Mouse (Mus musculus): ENCODE measurements around the gene Xylb. TPM values are rescaled to one million over a fixed set of nuclear protein-coding genes. Genes with fewer than 3 reads are reported as not detected.
A peak's percentile ranks its signal among the peaks of the same experiment; 100 is the strongest.

The Xylb gene
- total RNA-seq, 2 experiments from 2014 or later, result 1.1 TPM

- DNase-seq (ENCODE audit: low spot score in 2 of 2), result no peak
Measured at GRCm38 (mm10) chr9:119394808-119395207, 37.6 kb downstream of the Xylb start.

- no peak for DNase-seq (ENCODE audit: low spot score in 2 of 2)
Measured at GRCm38 (mm10) chr9:119401351-119401750, 44.2 kb downstream of the Xylb start.

- DNase-seq (ENCODE audit: low spot score in 2 of 2), result peak; percentile 90 to 92
Measured at GRCm38 (mm10) chr9:119401801-119402214, 44.6 kb downstream of the Xylb start, which contains the start of gene Acvr2b. Gene Acvr2b (plus strand): TSS chr9:119402118.

GRCm38 (mm10) chr9:119402253-119403235 is 45.4 kb downstream of the Xylb start:
- DNase-seq (ENCODE audit: low spot score in 2 of 2), result peak; percentile 55 to 58

GRCm38 (mm10) chr9:119403236-119403641 is 46.1 kb downstream of the Xylb start:
- peak; percentile 33 to 39 for DNase-seq (ENCODE audit: low spot score in 2 of 2)

DNA sequence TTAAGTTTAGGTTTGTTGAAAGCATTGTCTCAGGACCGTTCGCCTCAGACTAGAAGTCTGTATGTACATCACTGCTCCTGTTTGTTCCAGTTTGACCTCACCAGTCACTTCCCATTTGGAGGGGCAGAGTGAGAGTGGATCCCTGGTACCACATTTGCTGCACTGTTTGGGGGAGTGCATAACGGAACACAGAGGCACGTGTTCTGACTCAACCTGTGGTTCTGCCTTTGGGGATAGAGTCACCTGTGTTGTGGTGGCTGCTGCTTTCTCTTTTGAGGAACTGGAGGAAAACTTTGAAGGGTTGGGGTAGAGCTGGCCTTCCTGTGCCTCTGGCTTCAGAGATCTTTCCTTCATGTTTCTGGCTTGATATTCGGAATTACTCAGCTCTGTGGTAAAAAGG is 46.9 kb downstream of the Xylb start:
- DNase-seq (ENCODE audit: low spot score in 2 of 2), result no peak

DNA sequence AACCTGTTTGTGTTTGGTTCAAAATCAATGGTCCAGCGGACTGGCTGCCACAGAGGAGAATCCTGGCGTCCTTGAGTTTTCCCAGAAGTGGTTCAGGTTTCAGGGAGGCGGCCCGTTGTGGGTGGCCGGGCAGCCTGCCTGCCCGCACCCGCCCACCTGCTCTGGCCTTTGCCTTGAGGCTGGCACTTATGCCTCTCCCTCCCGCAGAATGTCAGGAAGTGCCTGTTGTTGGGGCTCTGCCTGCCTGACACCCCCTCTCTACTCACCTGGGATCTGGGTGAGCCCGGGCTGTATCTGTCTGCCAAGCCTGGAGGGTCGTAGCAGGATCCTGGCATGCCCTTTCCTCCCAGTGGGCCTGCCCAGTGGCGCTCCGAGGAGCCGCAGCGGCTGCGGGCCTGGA is 50.7 kb downstream of the Xylb start:
- no peak for DNase-seq (ENCODE audit: low spot score in 2 of 2)

DNA sequence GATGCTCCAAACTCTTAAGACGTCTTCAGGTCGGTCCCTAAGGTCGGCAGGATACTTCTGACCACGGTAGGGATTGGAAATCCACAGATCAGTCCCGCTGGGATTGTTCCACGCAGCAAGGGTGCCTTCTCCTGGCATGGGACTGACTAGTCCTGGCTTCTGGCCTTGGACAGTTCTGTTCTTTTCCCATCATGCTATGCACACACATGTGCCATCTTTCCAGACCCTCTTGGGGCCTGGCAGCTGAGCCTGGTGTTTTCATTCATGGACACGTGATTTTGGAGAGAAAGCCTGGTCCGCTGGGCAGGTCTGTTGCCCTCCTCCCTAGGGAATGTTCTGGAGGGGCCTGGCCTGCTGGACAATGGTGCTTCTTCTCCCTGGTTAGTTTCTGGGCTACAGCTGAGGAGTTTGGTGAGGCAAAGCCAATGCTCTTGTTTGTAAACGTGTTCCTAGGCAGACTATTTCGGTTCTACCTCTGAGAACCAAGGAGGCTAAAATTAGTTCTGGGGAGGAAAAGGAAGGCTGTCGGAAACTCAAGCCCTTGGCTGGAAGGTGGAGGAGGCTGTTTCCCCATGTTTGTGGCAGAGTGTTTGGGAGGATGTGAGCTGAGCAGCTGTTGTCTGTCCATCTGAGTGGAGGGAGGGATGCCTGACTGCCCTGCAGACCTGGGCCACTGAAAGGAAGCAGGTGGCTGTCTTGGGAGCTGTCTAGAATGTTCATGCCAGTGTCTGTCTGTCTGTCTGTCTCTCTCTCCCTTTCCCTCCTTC is 51.9 kb downstream of the Xylb start:
- no peak for DNase-seq (ENCODE audit: low spot score in 2 of 2)

- no peak for DNase-seq (ENCODE audit: low spot score in 2 of 2)
Measured at GRCm38 (mm10) chr9:119409864-119410263, 52.7 kb downstream of the Xylb start.

DNA sequence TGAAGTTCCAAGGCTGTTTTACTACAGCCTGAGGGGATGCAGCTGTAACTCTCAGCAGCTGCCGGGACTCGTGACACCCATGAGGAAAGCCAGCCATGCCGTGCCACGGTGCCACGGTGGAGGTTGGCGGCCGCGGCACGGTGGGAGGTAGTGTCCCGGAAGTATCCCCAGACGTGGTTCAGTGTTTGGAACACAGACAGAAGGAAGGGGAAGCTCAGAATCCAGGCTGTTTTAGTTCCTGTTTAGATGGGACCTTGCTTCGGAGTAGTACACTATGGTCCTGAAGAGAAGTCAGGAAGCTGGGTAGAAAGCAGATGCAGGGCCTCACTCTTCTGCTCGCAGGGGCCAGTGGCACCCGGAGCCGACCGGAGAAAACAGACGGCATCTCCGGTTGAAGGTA is 60.8 kb downstream of the Xylb start:
- DNase-seq (ENCODE audit: low spot score in 2 of 2), result no peak

DNA sequence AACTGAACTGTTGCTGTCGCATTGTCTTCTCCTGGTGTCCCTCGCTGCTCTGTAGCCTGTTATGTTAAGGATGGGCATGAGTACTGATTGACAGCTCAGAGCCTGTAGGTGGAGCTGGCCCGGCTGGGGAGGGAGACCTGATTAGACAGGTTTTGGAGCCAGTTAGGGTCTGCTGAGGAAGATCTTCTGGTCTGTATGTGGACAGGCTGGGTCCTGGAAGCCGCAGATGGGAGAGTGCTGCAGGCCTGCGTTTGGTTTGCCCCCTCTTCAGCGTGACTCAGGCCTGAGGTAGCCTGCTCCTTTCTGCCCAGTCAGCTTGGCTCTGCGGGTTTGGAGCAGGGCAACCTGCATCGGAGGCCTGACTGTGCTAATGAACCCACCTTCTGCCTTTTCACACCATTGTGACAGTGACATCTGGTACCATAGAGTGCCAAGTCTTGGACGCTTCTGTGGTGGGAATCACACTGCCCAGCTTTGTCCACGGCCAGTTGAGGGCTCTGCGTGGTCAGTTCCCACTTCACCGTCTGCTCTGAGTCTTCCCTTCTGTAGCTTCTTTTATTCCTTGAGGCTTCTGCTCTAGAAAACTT is 62.8 kb downstream of the Xylb start:
- no peak for DNase-seq (ENCODE audit: low spot score in 2 of 2)

- DNase-seq (ENCODE audit: low spot score in 2 of 2), result no peak
Measured at GRCm38 (mm10) chr9:119425217-119425975, 68.2 kb downstream of the Xylb start.

DNA sequence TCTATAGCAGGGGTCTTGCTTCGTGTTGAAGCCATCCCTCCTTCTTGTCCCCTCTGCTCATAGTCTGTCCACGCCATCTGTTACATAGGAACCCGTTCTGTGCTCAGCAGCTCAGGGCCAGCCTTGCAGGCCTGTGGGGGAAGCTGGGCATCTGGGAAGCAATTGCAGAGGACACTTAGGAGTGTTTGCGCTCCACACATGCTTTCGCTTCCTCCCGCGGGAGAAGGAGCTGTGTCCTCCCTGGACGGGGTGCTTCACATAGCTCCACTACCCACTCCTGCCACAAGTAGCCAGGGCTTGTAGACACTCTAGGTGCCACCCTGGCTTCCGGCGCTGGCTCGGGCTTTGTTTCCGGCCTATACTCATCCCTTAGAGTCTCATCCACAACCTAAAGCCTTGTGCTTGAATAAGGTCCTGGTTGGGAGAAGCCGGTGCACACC is 68.8 kb downstream of the Xylb start:
- DNase-seq (ENCODE audit: low spot score in 2 of 2), result no peak

DNA sequence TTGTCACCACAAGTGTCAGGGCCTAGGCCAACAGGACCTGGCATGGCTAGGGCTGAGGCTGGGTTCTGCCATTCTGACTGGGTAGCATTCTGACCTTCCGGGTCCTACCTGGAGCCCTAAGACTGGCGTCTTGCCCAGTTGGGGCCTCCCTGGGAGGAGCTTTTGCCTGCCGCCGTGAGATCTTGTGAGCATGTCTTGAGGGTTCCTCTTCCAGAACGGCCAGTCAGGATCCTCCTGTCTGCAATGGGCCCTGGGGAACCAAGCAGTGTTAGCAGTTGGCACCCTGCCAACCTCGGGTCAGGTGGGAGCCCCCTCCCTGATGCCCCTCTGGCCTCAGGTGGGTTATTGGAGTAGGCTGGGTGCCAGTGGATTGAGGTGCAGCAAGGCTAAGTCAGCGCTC is 69.3 kb downstream of the Xylb start:
- no peak for DNase-seq (ENCODE audit: low spot score in 2 of 2)

GRCm38 (mm10) chr9:119430311-119430710 is 73.1 kb downstream of the Xylb start:
- DNase-seq (ENCODE audit: low spot score in 2 of 2), result peak; percentile 68 to 78

DNA sequence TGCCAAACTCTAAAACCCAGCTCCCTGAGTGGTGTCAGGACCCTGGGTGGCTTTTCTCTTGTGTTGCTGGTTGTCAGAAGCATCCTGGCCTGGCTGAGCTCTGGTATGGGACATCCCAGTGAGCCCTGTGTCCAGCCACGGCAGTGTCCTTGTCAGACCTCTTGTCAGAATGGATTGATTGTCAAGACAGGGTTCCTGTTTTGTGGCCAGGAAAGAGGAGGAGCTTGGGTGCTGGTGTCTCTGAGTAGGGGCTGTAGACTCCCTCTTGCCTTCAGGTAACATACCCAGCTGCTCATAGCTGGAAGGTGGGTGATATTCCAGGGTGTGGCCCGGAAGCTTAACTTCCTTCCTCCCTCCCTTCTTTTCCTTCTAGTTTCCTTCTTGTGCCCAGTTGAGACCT is 78.7 kb downstream of the Xylb start:
- no peak for DNase-seq (ENCODE audit: low spot score in 2 of 2)

DNA sequence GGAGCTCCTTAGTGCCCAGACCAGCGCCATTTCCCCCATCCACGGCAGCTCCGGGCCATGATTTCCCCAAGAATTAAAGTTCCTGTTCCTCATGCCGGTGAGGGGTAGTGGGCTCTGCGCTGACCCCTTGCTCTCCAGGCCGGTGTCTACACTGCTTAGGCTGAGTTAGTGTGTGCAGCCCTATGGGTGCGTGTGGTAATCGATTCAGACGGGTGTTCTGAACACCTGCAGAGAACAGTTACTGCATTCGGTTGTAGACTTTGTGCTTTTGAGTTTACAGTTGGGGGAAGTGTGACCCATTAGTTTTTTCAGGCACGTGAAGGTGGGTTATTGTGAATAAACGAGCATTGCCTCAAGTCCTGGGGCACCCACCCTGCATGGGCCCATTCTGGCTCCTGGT is 80.9 kb downstream of the Xylb start:
- DNase-seq (ENCODE audit: low spot score in 2 of 2), result no peak

DNA sequence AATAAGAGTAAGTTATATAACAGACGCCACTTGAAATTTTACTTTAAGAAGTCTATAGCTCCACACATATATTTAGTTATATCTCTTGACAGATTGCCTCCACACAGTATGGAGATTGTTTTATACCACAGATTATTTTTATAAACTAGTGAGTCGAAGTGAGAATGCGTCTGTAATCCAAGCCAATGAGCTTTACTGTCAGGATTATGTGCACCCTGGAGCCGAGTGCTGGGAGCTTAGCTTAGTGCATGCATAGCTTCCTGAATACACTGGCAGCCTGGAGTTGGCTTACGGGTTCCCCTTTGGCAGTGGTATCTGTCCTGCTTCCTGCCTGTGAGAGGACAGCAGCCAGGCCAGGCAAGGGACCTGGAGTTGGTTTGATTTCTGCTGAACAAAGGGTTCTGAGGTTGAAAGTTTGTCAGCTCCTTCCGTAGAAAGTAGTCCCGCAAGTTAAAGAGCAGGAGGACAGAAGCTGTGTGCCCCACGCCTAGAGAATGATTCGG is 81.4 kb downstream of the Xylb start:
- no peak for DNase-seq (ENCODE audit: low spot score in 2 of 2)

Data from adrenal gland, adult 18-20 months (tissue).